Mouse (Mus musculus): ENCODE measurements around the gene Tenm3.
A peak's percentile ranks its signal among the peaks of the same experiment; 100 is the strongest.

Tenm3 gene

GRCm38 (mm10) chr8:48281855-48282254 lies 561.9 kb downstream of the Tenm3 start:
- DNase-seq (ENCODE audit: low read depth, low spot score), result no peak

GRCm38 (mm10) chr8:48279360-48279759 lies 564.4 kb downstream of the Tenm3 start:
- DNase-seq (ENCODE audit: low read depth, low spot score), result no peak

GRCm38 (mm10) chr8:48277986-48278635 lies 565.6 kb downstream of the Tenm3 start:
- DNase-seq (ENCODE audit: low read depth, low spot score), result no peak

- DNase-seq (ENCODE audit: low read depth, low spot score), result no peak
Observed at GRCm38 (mm10) chr8:48275066-48275465, 568.7 kb downstream of the Tenm3 start.

- no peak for DNase-seq (ENCODE audit: low read depth, low spot score)
Observed at GRCm38 (mm10) chr8:48274566-48274965, 569.2 kb downstream of the Tenm3 start.

GRCm38 (mm10) chr8:48268638-48269037 lies 575.1 kb downstream of the Tenm3 start:
- no peak for DNase-seq (ENCODE audit: low read depth, low spot score)

- no peak for DNase-seq (ENCODE audit: low read depth, low spot score)
Observed at GRCm38 (mm10) chr8:48260265-48260664, 583.5 kb downstream of the Tenm3 start.

GRCm38 (mm10) chr8:48259832-48260231 lies 583.9 kb downstream of the Tenm3 start:
- no peak for DNase-seq (ENCODE audit: low read depth, low spot score)

- DNase-seq (ENCODE audit: low read depth, low spot score), result no peak
Observed at GRCm38 (mm10) chr8:48243876-48244275, 599.9 kb downstream of the Tenm3 start.

- DNase-seq (ENCODE audit: low read depth, low spot score), result no peak
Observed at GRCm38 (mm10) chr8:48240917-48241531, 602.7 kb downstream of the Tenm3 start.

GRCm38 (mm10) chr8:48236968-48237367 lies 606.8 kb downstream of the Tenm3 start:
- DNase-seq (ENCODE audit: low read depth, low spot score), result no peak

- DNase-seq (ENCODE audit: low read depth, low spot score), result no peak
Observed at GRCm38 (mm10) chr8:48232927-48233326, 610.8 kb downstream of the Tenm3 start.

GRCm38 (mm10) chr8:48231882-48232281 lies 611.9 kb downstream of the Tenm3 start:
- DNase-seq (ENCODE audit: low read depth, low spot score), result no peak

- DNase-seq (ENCODE audit: low read depth, low spot score), result no peak
Observed at GRCm38 (mm10) chr8:48231389-48231788, 612.4 kb downstream of the Tenm3 start.

- DNase-seq (ENCODE audit: low read depth, low spot score), result no peak
Observed at GRCm38 (mm10) chr8:48228676-48229075, 615.1 kb downstream of the Tenm3 start.

- DNase-seq (ENCODE audit: low read depth, low spot score), result no peak
Observed at GRCm38 (mm10) chr8:48224753-48225152, 619.0 kb downstream of the Tenm3 start.

GRCm38 (mm10) chr8:48222429-48222769 lies 621.4 kb downstream of the Tenm3 start:
- peak; percentile 56 for DNase-seq (ENCODE audit: low read depth, low spot score)

- no peak for DNase-seq (ENCODE audit: low read depth, low spot score)
Observed at GRCm38 (mm10) chr8:48221724-48222428, 621.9 kb downstream of the Tenm3 start.

GRCm38 (mm10) chr8:48221304-48221703 lies 622.4 kb downstream of the Tenm3 start:
- no peak for DNase-seq (ENCODE audit: low read depth, low spot score)

- no peak for DNase-seq (ENCODE audit: low read depth, low spot score)
Observed at GRCm38 (mm10) chr8:48220529-48221181, 623.1 kb downstream of the Tenm3 start.

GRCm38 (mm10) chr8:48215071-48215501 lies 628.7 kb downstream of the Tenm3 start:
- no peak for DNase-seq (ENCODE audit: low read depth, low spot score)

- no peak for DNase-seq (ENCODE audit: low read depth, low spot score)
Observed at GRCm38 (mm10) chr8:48214386-48214785, 629.4 kb downstream of the Tenm3 start.
